Mouse (Mus musculus) myocyte (in vitro differentiated cells): ENCODE data around the gene Dcakd. TPM values are rescaled to one million over a fixed set of nuclear protein-coding genes. Genes with fewer than 3 reads are reported as not detected.
"Not testable (repeated sequence)": the region's sequence is repeated elsewhere in the genome, so short reads cannot be mapped to it uniquely, and the experiment has no call there.

Experiments
- H3K27me3 ChIP-seq: one replicate; pipeline ENCODE4 v1.6.1; 2011; ENCODE audit not compliant: control insufficient read depth, insufficient read depth, insufficient read length
- H3K36me3 ChIP-seq: one replicate; pipeline ENCODE4 v1.6.1; 2011; ENCODE audit not compliant: control insufficient read depth, insufficient read depth
- H3K4me2 ChIP-seq: one replicate; pipeline ENCODE4 v1.6.1; 2011; ENCODE audit warnings: low read depth, control low read depth
- H3K4me3 ChIP-seq: one replicate; pipeline ENCODE4 v1.5.1; 2011; ENCODE audit warnings: mild to moderate bottlenecking, control low read depth, moderate library complexity
- H3K79me2 ChIP-seq: one replicate; pipeline ENCODE4 v1.6.1; 2011; ENCODE audit not compliant: control insufficient read depth, insufficient read depth
- H3ac ChIP-seq: one replicate; pipeline ENCODE4 v1.6.1; 2011; ENCODE audit not compliant: control insufficient read depth, insufficient read length
- CEBPB ChIP-seq: IDR thresholded peaks from 2 replicates; pipeline ENCODE4 v1.6.1; 2011; ENCODE audit warnings: mild to moderate bottlenecking, moderate library complexity; ENCODE audit not compliant: poor library complexity, insufficient read depth, severe bottlenecking
- E2F4 ChIP-seq: IDR thresholded peaks from one replicate; pipeline ENCODE4 v1.6.1; 2011; ENCODE audit warnings: mild to moderate bottlenecking, control low read depth, moderate library complexity; ENCODE audit not compliant: insufficient read depth
- MAX ChIP-seq: IDR thresholded peaks from one replicate; pipeline ENCODE4 v1.6.1; 2011; ENCODE audit warnings: low read depth, mild to moderate bottlenecking, control low read depth
- MYOD1 ChIP-seq, 3 experiments: IDR thresholded peaks; one replicate each; pipeline ENCODE4 v1.6.1; 2011; ENCODE audit warnings: control low read depth in 2 of 3, low read depth in 2 of 3, mild to moderate bottlenecking in 2 of 3, moderate library complexity in 1 of 3; ENCODE audit not compliant: insufficient read length in 2 of 3, control insufficient read depth in 1 of 3
- MYOG ChIP-seq, 3 experiments: IDR thresholded peaks; one replicate each; pipeline ENCODE4 v1.6.1; 2011; ENCODE audit warnings: control low read depth in 2 of 3, low read depth in 2 of 3, mild to moderate bottlenecking in 2 of 3; ENCODE audit not compliant: insufficient read length in 2 of 3, control insufficient read depth in 1 of 3, insufficient read depth in 1 of 3
- POLR2A ChIP-seq: IDR thresholded peaks from one replicate; pipeline ENCODE4 v1.6.1; 2011; ENCODE audit warnings: low read depth, mild to moderate bottlenecking, control low read depth, moderate library complexity; ENCODE audit not compliant: insufficient read length
- POLR2AphosphoS2 ChIP-seq: IDR thresholded peaks from one replicate; pipeline ENCODE4 v1.6.1; 2011; ENCODE audit warnings: low read depth, control low read depth; ENCODE audit not compliant: insufficient read length
- REST ChIP-seq: IDR thresholded peaks from one replicate; pipeline ENCODE4 v1.6.1; 2011; ENCODE audit warnings: mild to moderate bottlenecking, control low read depth, moderate library complexity; ENCODE audit not compliant: insufficient read depth, insufficient read length
- SRF ChIP-seq: IDR thresholded peaks from one replicate; pipeline ENCODE4 v1.6.1; 2011; ENCODE audit warnings: low read depth; ENCODE audit not compliant: control insufficient read depth, insufficient read length
- TCF12 ChIP-seq: IDR thresholded peaks from one replicate; pipeline ENCODE4 v1.6.1; 2011; ENCODE audit warnings: mild to moderate bottlenecking, control low read depth; ENCODE audit not compliant: poor library complexity, insufficient read depth, severe bottlenecking
- TCF3 ChIP-seq: IDR thresholded peaks from one replicate; pipeline ENCODE4 v1.6.1; 2011; ENCODE audit warnings: low read depth, control low read depth; ENCODE audit not compliant: insufficient read length
- USF1 ChIP-seq: IDR thresholded peaks from one replicate; pipeline ENCODE4 v1.6.1; 2011; ENCODE audit warnings: low read depth, mild to moderate bottlenecking, control low read depth, moderate library complexity
- polyA plus RNA-seq: library from polyadenylated mRNA; unstranded; fragments of >200 nt; fragmentation: generic; extraction: Trizol; gene quantifications from one replicate; pipeline ENCODE4 v1.2.1, GENCODE M21; 2012; ENCODE audit warnings: missing spikeins

Gene Dcakd
- polyA plus RNA-seq, 1 experiment = 199 TPM

- H3ac ChIP-seq = no peak overlapping the region
- H3K36me3 ChIP-seq = no peaks in the 10 kb centered on the region
- no peak overlapping the region for H3K4me2 ChIP-seq
- H3K79me2 ChIP-seq = no peaks in the 10 kb centered on the region
- H3K4me3 ChIP-seq = no peak overlapping the region
- H3K27me3 ChIP-seq = no peaks in the 10 kb centered on the region
- TF ChIP-seq TCF3 (no peak), POLR2A (no peak), MAX (no peak), MYOG (IDR thresholded peaks at IDR 0.05; ENCODE audit: control insufficient read depth in 1 of 3, insufficient read depth in 1 of 3, insufficient read length in 2 of 3, low read depth in 2 of 3) (no peak), SRF (no peak), CEBPB (no peak), USF1 (no peak), E2F4 (no peak), REST (no peak), MYOD1 (IDR thresholded peaks at IDR 0.05; ENCODE audit: control insufficient read depth in 1 of 3, insufficient read length in 2 of 3, low read depth in 2 of 3) (no peak), POLR2AphosphoS2 (no peak), TCF12 (no peak)
These were observed 50.0 kb downstream of the Dcakd start for GRCm38 (mm10) chr11:102978052-102978666.

GRCm38 (mm10) chr11:102975966-102976365, 52.2 kb downstream of the Dcakd start:
- H3ac ChIP-seq, H3K4me2 ChIP-seq, H3K27me3 ChIP-seq, H3K4me3 ChIP-seq, H3K79me2 ChIP-seq, H3K36me3 ChIP-seq: not testable (repeated sequence)

GRCm38 (mm10) chr11:102972326-102972725, 55.8 kb downstream of the Dcakd start:
- Histone ChIP-seq H3ac (no peak overlapping the region), H3K36me3 (no peaks in the 10 kb centered on the region), H3K27me3 (no peaks in the 10 kb centered on the region), H3K4me2 (no peak overlapping the region), H3K4me3 (no peak overlapping the region), H3K79me2 (no peaks in the 10 kb centered on the region)
- TF ChIP-seq TCF12 = no peak
- no peak for TF ChIP-seq MYOG (IDR thresholded peaks at IDR 0.05; ENCODE audit: control insufficient read depth in 1 of 3, insufficient read depth in 1 of 3, insufficient read length in 2 of 3, low read depth in 2 of 3)
- no peak for TF ChIP-seq SRF
- no peak for TF ChIP-seq TCF3
- no peak for TF ChIP-seq MYOD1 (IDR thresholded peaks at IDR 0.05; ENCODE audit: control insufficient read depth in 1 of 3, insufficient read length in 2 of 3, low read depth in 2 of 3)
- TF ChIP-seq CEBPB = no peak
- no peak for TF ChIP-seq E2F4
- TF ChIP-seq MAX = no peak
- no peak for TF ChIP-seq REST
- TF ChIP-seq POLR2AphosphoS2 = no peak
- TF ChIP-seq USF1 = no peak
- no peak for TF ChIP-seq POLR2A

- H3K36me3 ChIP-seq = no peaks in the 10 kb centered on the region
- H3ac ChIP-seq = no peak overlapping the region
- H3K79me2 ChIP-seq = no peaks in the 10 kb centered on the region
- TF ChIP-seq POLR2AphosphoS2 (no peak), TCF12 (no peak), TCF3 (no peak), CEBPB (no peak), USF1 (no peak), REST (no peak), SRF (no peak), MAX (no peak), E2F4 (no peak), MYOG (IDR thresholded peaks at IDR 0.05; ENCODE audit: control insufficient read depth in 1 of 3, insufficient read depth in 1 of 3, insufficient read length in 2 of 3, low read depth in 2 of 3) (no peak), POLR2A (no peak), MYOD1 (IDR thresholded peaks at IDR 0.05; ENCODE audit: control insufficient read depth in 1 of 3, insufficient read length in 2 of 3, low read depth in 2 of 3) (no peak)
- H3K4me3 ChIP-seq = no peak overlapping the region
- peak overlapping the region; percentile 42 for H3K4me2 ChIP-seq
- H3K27me3 ChIP-seq = no peaks in the 10 kb centered on the region
These were observed 56.5 kb downstream of the Dcakd start for GRCm38 (mm10) chr11:102971604-102972003.

GRCm38 (mm10) chr11:102964547-102965091, 63.5 kb downstream of the Dcakd start:
- H3K79me2 ChIP-seq = no peaks in the 10 kb centered on the region
- H3K27me3 ChIP-seq = no peaks in the 10 kb centered on the region
- H3ac ChIP-seq = no peak overlapping the region
- TF ChIP-seq E2F4 = no peak
- no peak for TF ChIP-seq POLR2AphosphoS2
- TF ChIP-seq SRF = no peak
- TF ChIP-seq POLR2A = no peak
- TF ChIP-seq TCF12 = no peak
- TF ChIP-seq CEBPB = no peak
- no peak for TF ChIP-seq TCF3
- no peak for TF ChIP-seq REST
- TF ChIP-seq MYOD1 (IDR thresholded peaks at IDR 0.05; ENCODE audit: control insufficient read depth in 1 of 3, insufficient read length in 2 of 3, low read depth in 2 of 3) = no peak
- no peak for TF ChIP-seq USF1
- no peak overlapping the region for H3K4me2 ChIP-seq
- H3K36me3 ChIP-seq = no peaks in the 10 kb centered on the region
- no peak overlapping the region for H3K4me3 ChIP-seq
